Mouse (Mus musculus) forebrain, embryonic 10.5 days (tissue): ENCODE results near the gene 1700019D03Rik. TPM values are rescaled to one million over a fixed set of nuclear protein-coding genes. Genes with fewer than 3 reads are reported as not detected.
A peak's percentile ranks its signal among the peaks of the same experiment; 100 is the strongest.

ENCODE experiments used
- DNase-seq: peaks from one replicate; pipeline ENCODE4 v3.0.0-alpha.2; 2017; ENCODE audit warnings: low spot score; ENCODE audit errors: extremely low spot score
- H3K27ac ChIP-seq: fragments of 300-500 bp; sonication (generic); 2 replicates; pipeline ENCODE4 v1.5.1; 2016; ENCODE audit warnings: mild to moderate bottlenecking
- H3K27me3 ChIP-seq: fragments of 300-500 bp; sonication (generic); 2 replicates; pipeline ENCODE4 v1.6.1; 2016; ENCODE audit warnings: mild to moderate bottlenecking; ENCODE audit not compliant: poor library complexity, severe bottlenecking
- H3K36me3 ChIP-seq: fragments of 300-500 bp; sonication (generic); replicated peaks from 2 replicates; pipeline ENCODE4 v1.6.1; 2016; ENCODE audit warnings: mild to moderate bottlenecking, moderate library complexity
- H3K4me1 ChIP-seq: fragments of 300-500 bp; sonication (generic); 2 replicates; pipeline ENCODE4 v1.6.1; 2016
- H3K4me3 ChIP-seq: fragments of 300-500 bp; sonication (generic); 2 replicates; pipeline ENCODE4 v1.5.1; 2016; ENCODE audit warnings: mild to moderate bottlenecking, moderate library complexity
- H3K9me3 ChIP-seq: fragments of 300-500 bp; sonication (generic); 2 replicates; pipeline ENCODE4 v1.6.1; 2016; ENCODE audit warnings: mild to moderate bottlenecking, moderate library complexity
- WGBS: fragments of 180-500 bp; shearing (Covaris S2); methylation state at CpG from one replicate; pipeline ENCODE4 v1.1.7; 2016; 5-methylcytosine and 5-hydroxymethylcytosine counted together
- polyA plus RNA-seq: library from polyadenylated mRNA; unstranded; fragments of >200 nt; fragmentation: Nextera tagmentation; extraction: Ambion mirVana; gene quantifications from 2 replicates; pipeline ENCODE4 v1.2.1, GENCODE M21; 2016

1700019D03Rik gene
- polyA plus RNA-seq, 1 experiment from 2014 or later, result 2.7 TPM

DNA sequence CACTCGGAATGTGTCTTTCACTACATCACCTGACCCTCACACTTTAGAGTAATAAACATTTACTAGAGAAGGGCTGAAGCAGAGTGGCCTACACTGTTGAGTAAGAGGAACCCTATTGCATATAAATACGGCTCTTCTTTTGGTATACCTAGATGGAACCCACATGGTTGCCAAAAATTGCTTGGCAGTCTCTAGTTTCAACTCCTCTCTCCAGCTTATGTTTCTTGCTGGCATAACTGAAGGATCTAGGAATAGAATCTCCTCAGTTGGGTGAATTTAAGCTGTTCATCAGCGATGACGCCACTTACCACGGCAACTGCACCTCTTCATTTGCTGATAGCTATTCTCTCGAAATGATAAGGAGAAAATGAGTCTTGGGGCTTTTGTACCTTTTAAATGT is 5.3 kb downstream of the 1700019D03Rik start:
- DNase-seq, result no peak

DNA sequence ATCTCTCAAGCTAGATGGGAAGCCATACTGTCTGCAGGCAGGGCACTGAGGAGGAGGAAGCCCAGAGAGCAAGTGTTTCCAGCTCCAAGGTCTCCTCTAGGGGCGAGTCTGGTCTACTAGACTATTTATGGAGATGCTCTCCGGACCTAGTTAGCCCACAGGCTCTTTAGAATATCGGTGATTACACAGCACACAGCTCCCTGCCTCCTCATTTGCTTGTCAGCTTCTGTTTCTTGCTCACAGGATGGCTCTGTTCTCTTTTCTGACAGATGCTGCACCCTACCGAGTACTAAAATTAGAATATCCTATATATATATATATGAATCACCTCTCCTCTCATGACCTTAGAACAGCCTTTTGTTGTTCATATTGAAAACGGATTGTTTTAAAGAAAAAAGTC is 33.3 kb downstream of the 1700019D03Rik start:
- no peak for DNase-seq
- H3K27me3 ChIP-seq, result no peaks in the 10 kb centered on the region
- no peak overlapping the region for H3K4me3 ChIP-seq
- H3K27ac ChIP-seq, result no peak overlapping the region
- no peaks in the 10 kb centered on the region for H3K9me3 ChIP-seq
- H3K4me1 ChIP-seq, result no peaks in the 10 kb centered on the region
- 84% methylated on average over 5 of the region's 5 CpGs for WGBS
- no peaks in the 10 kb centered on the region for H3K36me3 ChIP-seq

More for the DNA sequence above, 5.3 kb downstream of the 1700019D03Rik start:
- Histone ChIP-seq H3K4me1 (peaks cover 8% of the 10 kb centered on the region), H3K27ac (no peak overlapping the region), H3K9me3 (no peaks in the 10 kb centered on the region), H3K4me3 (no peak overlapping the region), H3K27me3 (no peaks in the 10 kb centered on the region), H3K36me3 (no peaks in the 10 kb centered on the region)
- WGBS, result 91% methylated on average over 6 of the region's 6 CpGs

- no peaks in the 10 kb centered on the region for H3K9me3 ChIP-seq
- no peak overlapping the region for H3K27ac ChIP-seq
- WGBS, result 87% methylated on average over 5 of the region's 5 CpGs
- DNase-seq, result no peak
- no peak overlapping the region for H3K4me3 ChIP-seq
- no peaks in the 10 kb centered on the region for H3K27me3 ChIP-seq
- no peaks in the 10 kb centered on the region for H3K36me3 ChIP-seq
- H3K4me1 ChIP-seq, result no peaks in the 10 kb centered on the region
Observed at GRCm38 (mm10) chr1:52973198-52973597, 46.8 kb downstream of the 1700019D03Rik start.

- WGBS, result 93% methylated on average over 2 of the region's 2 CpGs
- DNase-seq, result no peak
- Histone ChIP-seq H3K9me3 (no peaks in the 10 kb centered on the region), H3K27me3 (no peaks in the 10 kb centered on the region), H3K27ac (no peak overlapping the region), H3K36me3 (no peaks in the 10 kb centered on the region), H3K4me1 (no peaks in the 10 kb centered on the region), H3K4me3 (no peak overlapping the region)
Observed at GRCm38 (mm10) chr1:52971881-52972503, 48.0 kb downstream of the 1700019D03Rik start.

GRCm38 (mm10) chr1:52964581-52964980 is 55.4 kb downstream of the 1700019D03Rik start:
- no peak overlapping the region for H3K27ac ChIP-seq
- H3K27me3 ChIP-seq, result no peaks in the 10 kb centered on the region
- DNase-seq, result no peak
- H3K36me3 ChIP-seq, result no peaks in the 10 kb centered on the region
- WGBS, result 69% methylated on average over 8 of the region's 8 CpGs
- no peaks in the 10 kb centered on the region for H3K9me3 ChIP-seq
- H3K4me3 ChIP-seq, result no peak overlapping the region
- H3K4me1 ChIP-seq, result no peaks in the 10 kb centered on the region

- 76% methylated on average over 2 of the region's 2 CpGs for WGBS
- no peaks in the 10 kb centered on the region for H3K36me3 ChIP-seq
- DNase-seq, result no peak
- no peak overlapping the region for H3K4me3 ChIP-seq
- no peaks in the 10 kb centered on the region for H3K27me3 ChIP-seq
- H3K4me1 ChIP-seq, result no peaks in the 10 kb centered on the region
- H3K27ac ChIP-seq, result no peak overlapping the region
- H3K9me3 ChIP-seq, result no peaks in the 10 kb centered on the region
Observed at GRCm38 (mm10) chr1:52963097-52963496, 56.9 kb downstream of the 1700019D03Rik start.

DNA sequence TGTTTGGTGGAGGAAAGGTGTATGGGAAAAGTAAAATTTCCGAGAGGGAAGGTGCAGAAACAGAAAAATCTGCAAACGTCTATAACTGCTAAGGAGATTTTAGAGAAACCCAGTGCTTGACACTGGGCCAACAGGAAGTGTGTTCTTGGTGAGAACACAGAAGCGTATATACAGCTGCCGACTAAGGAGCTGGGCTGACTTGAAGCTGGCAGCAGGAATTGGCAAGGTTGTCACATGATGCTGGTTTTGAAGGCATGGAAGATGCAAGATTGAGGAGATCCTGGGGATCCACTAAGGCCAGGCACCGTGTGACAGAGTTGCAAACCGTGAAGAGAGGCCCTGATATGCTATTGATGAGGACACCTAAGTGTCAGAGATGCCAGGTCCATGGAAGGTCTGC is 59.8 kb downstream of the 1700019D03Rik start:
- no peaks in the 10 kb centered on the region for H3K9me3 ChIP-seq
- no peak for DNase-seq
- no peaks in the 10 kb centered on the region for H3K4me1 ChIP-seq
- no peaks in the 10 kb centered on the region for H3K27me3 ChIP-seq
- no peak overlapping the region for H3K27ac ChIP-seq
- no peak overlapping the region for H3K4me3 ChIP-seq
- no peaks in the 10 kb centered on the region for H3K36me3 ChIP-seq
- 86% methylated on average over 6 of the region's 6 CpGs for WGBS

- Histone ChIP-seq H3K27ac (no peak overlapping the region), H3K9me3 (no peaks in the 10 kb centered on the region), H3K4me1 (peaks cover 20% of the 10 kb centered on the region), H3K4me3 (no peak overlapping the region), H3K27me3 (peaks cover 30% of the 10 kb centered on the region), H3K36me3 (no peaks in the 10 kb centered on the region)
- WGBS, result 68% methylated on average over 4 of the region's 4 CpGs
- no peak for DNase-seq
Observed at GRCm38 (mm10) chr1:52956746-52957145, 63.2 kb downstream of the 1700019D03Rik start.

GRCm38 (mm10) chr1:52955102-52955501 is 64.9 kb downstream of the 1700019D03Rik start:
- no peak for DNase-seq
- 42% methylated on average over 6 of the region's 6 CpGs for WGBS
- no peak overlapping the region for H3K27ac ChIP-seq
- no peak overlapping the region for H3K4me3 ChIP-seq
- H3K36me3 ChIP-seq, result no peaks in the 10 kb centered on the region
- H3K27me3 ChIP-seq, result peaks cover 38% of the 10 kb centered on the region
- no peaks in the 10 kb centered on the region for H3K9me3 ChIP-seq
- H3K4me1 ChIP-seq, result peaks cover 20% of the 10 kb centered on the region

DNA sequence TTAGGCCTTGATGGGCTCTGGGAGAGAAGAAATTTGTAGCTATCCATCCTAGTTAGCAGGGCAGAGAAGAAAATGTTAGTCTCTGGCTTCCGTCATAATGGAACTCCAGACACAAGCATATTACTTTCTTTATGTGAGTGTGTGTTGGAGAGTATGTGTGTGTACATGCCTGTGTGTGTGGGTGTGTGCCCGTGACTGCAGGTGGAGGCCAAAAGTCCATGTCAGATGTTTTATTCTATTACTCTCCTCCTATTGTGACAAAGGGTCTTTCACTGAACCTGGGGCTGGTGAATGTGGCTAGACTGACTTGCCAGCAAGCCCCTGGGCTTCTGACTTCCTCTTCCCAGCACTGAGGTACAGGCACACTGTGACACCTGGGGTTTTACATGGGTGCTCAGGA is 65.5 kb downstream of the 1700019D03Rik start:
- 80% methylated on average over 2 of the region's 2 CpGs for WGBS
- H3K27ac ChIP-seq, result no peak overlapping the region

DNA sequence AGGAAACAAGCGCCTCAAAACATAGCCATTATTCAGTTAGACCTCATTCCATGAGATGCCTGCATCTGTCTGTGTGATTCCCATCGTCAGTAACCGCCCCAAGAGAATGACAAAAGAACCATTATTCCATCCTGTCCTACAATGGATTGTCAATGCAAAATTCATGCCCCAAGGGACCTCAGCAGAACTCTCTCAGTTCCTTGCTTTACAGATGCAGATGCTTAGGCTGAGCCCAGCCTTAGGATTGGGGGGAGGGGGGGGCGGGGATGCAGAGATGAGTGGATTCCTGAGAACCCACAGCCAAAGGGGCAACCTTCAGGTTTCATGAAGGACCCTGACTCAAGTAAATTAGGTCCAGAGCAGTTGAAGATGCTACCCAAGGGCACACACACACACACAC is 66.4 kb downstream of the 1700019D03Rik start:
- H3K36me3 ChIP-seq, result no peaks in the 10 kb centered on the region
- DNase-seq, result no peak
- H3K27ac ChIP-seq, result no peak overlapping the region
- no peaks in the 10 kb centered on the region for H3K9me3 ChIP-seq
- H3K27me3 ChIP-seq, result peaks cover 38% of the 10 kb centered on the region
- H3K4me3 ChIP-seq, result peak overlapping the region; percentile 71
- H3K4me1 ChIP-seq, result peaks cover 20% of the 10 kb centered on the region
- 12% methylated on average over 4 of the region's 4 CpGs for WGBS

More for the DNA sequence above, 65.5 kb downstream of the 1700019D03Rik start:
- H3K9me3 ChIP-seq, result no peaks in the 10 kb centered on the region
- H3K4me3 ChIP-seq, result no peak overlapping the region
- H3K27me3 ChIP-seq, result peaks cover 38% of the 10 kb centered on the region
- no peaks in the 10 kb centered on the region for H3K36me3 ChIP-seq
- H3K4me1 ChIP-seq, result peaks cover 20% of the 10 kb centered on the region
- no peak for DNase-seq

- WGBS, result under 1% methylated on average over 47 of the region's 47 CpGs
- Histone ChIP-seq H3K27me3 (peaks cover 38% of the 10 kb centered on the region), H3K4me3 (peak overlapping the region; percentile 71), H3K36me3 (no peaks in the 10 kb centered on the region), H3K9me3 (no peaks in the 10 kb centered on the region), H3K27ac (peak overlapping the region; percentile 79), H3K4me1 (peaks cover 20% of the 10 kb centered on the region)
- peak; percentile 31 for DNase-seq
Observed at GRCm38 (mm10) chr1:52952551-52953397, 67.2 kb downstream of the 1700019D03Rik start.

DNA sequence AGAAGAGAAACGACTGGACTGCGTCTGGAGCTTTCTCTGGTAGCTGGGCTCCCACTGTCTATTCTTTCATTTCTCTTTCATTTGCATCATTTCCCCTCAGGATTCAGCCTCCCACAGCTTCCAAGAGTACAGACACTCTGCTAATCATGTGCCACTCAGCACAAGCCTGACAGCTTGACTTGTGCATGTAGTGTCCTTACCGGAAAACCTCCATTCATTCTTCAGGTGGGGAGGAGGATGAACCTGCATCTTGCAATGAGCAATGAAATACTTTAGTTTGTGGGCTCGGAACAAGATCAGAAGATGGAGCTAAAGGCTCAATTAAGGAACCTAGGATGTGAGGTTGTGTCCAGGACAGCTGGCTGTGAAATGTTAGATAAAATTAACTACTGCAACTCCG is 67.8 kb downstream of the 1700019D03Rik start:
- peak overlapping the region; percentile 71 for H3K4me3 ChIP-seq
- H3K4me1 ChIP-seq, result peaks cover 20% of the 10 kb centered on the region
- WGBS, result 10% methylated on average over 5 of the region's 5 CpGs
- no peaks in the 10 kb centered on the region for H3K9me3 ChIP-seq
- H3K27me3 ChIP-seq, result peaks cover 38% of the 10 kb centered on the region
- no peak overlapping the region; the same call in 1 of the 2 replicates for H3K27ac ChIP-seq
- no peaks in the 10 kb centered on the region for H3K36me3 ChIP-seq
- no peak for DNase-seq
